Mouse (Mus musculus) brain, adult 10 weeks (tissue): ENCODE data around the gene Pde2a. TPM values are rescaled to one million over a fixed set of nuclear protein-coding genes. Genes with fewer than 3 reads are reported as not detected.

ENCODE experiments used
- polyA plus RNA-seq: library from polyadenylated mRNA; stranded (reverse); fragments of 350-450 nt; fragmentation: Illumina TruSeq; extraction: RNeasy Lipid Tissue Mini Kit (QIAGEN cat#74804); gene quantifications from one replicate; pipeline ENCODE4 v1.2.3, GENCODE M21; 2015; ENCODE audit warnings: low read depth, low replicate concordance

The Pde2a gene
- 223 TPM for polyA plus RNA-seq

DNA sequence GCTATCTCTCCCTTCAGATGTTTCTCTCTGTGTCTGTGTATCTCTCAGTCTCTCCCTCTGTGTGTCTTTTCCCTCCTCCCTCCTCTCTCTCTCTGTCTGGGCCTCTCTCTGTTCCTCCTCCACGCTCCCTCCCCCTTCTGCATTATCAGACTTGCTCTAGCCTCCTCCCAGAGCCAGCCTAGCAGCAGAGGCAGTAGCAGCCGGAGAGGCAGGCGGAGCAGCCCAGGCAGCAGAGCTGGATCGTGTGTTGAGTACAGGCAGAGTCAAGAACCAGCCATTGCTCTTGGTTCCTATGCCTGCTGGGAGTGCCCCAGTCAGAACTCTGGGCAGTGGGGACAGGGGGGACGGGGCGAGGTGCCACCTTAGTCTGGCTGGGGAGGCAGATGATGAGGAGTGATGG, at the start of gene Pde2a:
Gene Pde2a (plus strand): TSS at position 163 of the 400 bp plus-strand sequence.

DNA sequence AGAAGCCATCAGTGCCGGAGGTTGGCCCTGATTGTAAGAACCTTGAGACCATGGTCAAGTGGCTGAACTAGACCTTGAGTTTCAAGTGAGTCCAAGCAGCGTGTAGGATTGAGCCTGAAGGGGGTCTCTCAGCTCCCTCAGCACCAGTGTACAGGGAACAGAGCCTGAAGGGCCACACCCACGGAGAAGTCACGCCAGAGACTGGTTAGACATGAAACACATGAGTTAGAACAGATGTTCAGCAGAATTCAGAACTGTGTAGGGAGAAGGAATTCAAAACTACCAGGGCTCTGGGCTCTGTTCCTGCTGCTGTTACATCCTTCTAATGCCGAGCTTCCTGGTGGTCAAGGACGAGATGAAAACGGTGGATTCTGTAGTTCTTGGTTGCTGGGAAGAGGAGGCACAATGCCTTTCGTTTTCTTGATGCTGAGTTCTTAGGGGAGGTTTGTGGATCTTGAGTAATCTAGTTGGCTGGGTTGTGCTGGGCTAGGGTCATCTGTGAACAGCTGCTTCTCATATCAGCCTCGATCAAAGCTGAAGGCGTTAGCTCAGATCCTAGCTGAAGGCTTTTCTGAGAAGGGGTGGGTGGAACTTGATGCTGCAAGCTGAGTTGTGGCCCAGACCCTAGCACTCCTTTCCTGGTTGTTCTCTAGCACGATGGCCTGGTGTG, 11.1 kb upstream of the Pde2a start, which contains the start of gene Gm45837:
Gene Gm45837 (plus strand): TSS at position 620 of the 670 bp plus-strand sequence.

Other genes with a start within 250 kb of the Pde2a start
- gene Atg16l2, start 119.4 kb upstream of the Pde2a start, polyA plus RNA-seq, result 33.2 TPM
- 91.2 TPM for gene Stard10, start 104.6 kb upstream of the Pde2a start, polyA plus RNA-seq
- gene Arap1, start 73.6 kb upstream of the Pde2a start, polyA plus RNA-seq, result 13.5 TPM
- gene Gm45837, start 10.8 kb upstream of the Pde2a start, polyA plus RNA-seq, result not detected
- gene Art2b, start 163.9 kb downstream of the Pde2a start, polyA plus RNA-seq, result not detected
- 36.6 TPM for gene Clpb, start 241.9 kb downstream of the Pde2a start, polyA plus RNA-seq